Mouse (Mus musculus) kidney, postnatal 4 days (tissue): ENCODE measurements around the gene Cpeb3.

Experiments
- DNase-seq, 2 experiments: peaks; one replicate each; pipeline ENCODE4 v3.0.0; 2021; ENCODE audit warnings: mixed read lengths in 2 of 2

Gene Cpeb3

GRCm38 (mm10) chr19:37022146-37022545 lies 186.3 kb downstream of the Cpeb3 start:
- no peak for DNase-seq

- DNase-seq = no peak
Measured at GRCm38 (mm10) chr19:37020951-37021350, 187.4 kb downstream of the Cpeb3 start.

- DNase-seq = no peak
Measured at GRCm38 (mm10) chr19:37020531-37020930, 187.9 kb downstream of the Cpeb3 start.

- DNase-seq = peak in 1 of 2 experiments; percentile 17
Measured at GRCm38 (mm10) chr19:37018931-37019330, 189.5 kb downstream of the Cpeb3 start.

- DNase-seq = peak; percentile 81 to 88
Measured at GRCm38 (mm10) chr19:37018411-37018810, 190.0 kb downstream of the Cpeb3 start.

GRCm38 (mm10) chr19:37016890-37017289 lies 191.5 kb downstream of the Cpeb3 start:
- DNase-seq = no peak

- no peak for DNase-seq
Measured at GRCm38 (mm10) chr19:37014173-37014939, 194.0 kb downstream of the Cpeb3 start.

- peak in 1 of 2 experiments; percentile 27 for DNase-seq
Measured at GRCm38 (mm10) chr19:37013461-37013860, 194.9 kb downstream of the Cpeb3 start.

GRCm38 (mm10) chr19:37009878-37010281 lies 198.5 kb downstream of the Cpeb3 start:
- DNase-seq = no peak

GRCm38 (mm10) chr19:37004557-37004956 lies 203.8 kb downstream of the Cpeb3 start:
- no peak for DNase-seq
